Mouse (Mus musculus) heart, adult 9 months (tissue): ENCODE results near the gene Olfr1120.
"Not testable (repeated sequence)": the region's sequence is repeated elsewhere in the genome, so short reads cannot be mapped to it uniquely, and the experiment has no call there.

Experiments
- DNase-seq, 2 experiments: peaks; one replicate each; pipeline ENCODE4 v3.0.0; 2022; ENCODE audit warnings: low spot score in 2 of 2

Gene Olfr1120

DNA sequence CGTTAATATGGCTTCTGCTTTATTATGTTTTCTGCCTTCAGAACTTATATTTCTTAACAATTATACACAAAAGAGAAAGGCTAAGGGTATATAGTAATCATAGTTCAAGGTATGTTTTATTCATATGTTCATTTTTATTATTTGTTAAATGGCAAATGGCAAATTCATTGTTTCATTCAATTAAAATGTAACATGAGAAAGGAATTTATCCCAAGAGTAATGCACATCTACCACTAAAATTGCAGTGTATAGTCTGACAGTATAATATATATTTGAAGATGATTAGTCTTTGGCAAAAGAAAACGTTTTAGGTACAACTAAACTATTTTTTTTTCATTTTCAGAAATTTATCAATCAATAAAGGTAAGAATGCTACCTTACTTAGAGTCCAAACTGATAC is at the start of gene Olfr1120:
Gene Olfr1120 (plus strand): TSS at position 301 of the 400 bp plus-strand sequence.
- no peak for DNase-seq

DNA sequence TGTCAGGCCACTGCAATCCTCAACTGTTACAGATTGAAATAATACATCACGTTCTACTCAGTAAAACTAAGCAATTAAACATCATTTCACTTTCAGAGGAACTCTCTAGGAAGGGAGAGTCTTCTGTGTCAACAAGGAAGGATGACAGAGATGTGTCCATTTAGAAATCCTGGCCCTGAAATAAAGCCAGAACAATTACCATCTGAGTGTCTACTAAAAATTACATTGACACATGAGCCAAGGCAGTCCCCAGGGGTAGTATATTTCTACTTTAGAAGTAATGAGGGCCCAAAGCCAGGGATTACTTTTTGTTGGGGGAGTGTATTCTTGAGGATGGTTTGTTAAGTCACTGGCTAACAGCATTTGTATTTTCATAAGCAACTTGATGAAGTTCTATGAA is 47.3 kb upstream of the Olfr1120 start, which contains the start of gene Olfr1118:
Gene Olfr1118 (plus strand): TSS at position 301 of the 400 bp plus-strand sequence.
- no peak for DNase-seq

DNA sequence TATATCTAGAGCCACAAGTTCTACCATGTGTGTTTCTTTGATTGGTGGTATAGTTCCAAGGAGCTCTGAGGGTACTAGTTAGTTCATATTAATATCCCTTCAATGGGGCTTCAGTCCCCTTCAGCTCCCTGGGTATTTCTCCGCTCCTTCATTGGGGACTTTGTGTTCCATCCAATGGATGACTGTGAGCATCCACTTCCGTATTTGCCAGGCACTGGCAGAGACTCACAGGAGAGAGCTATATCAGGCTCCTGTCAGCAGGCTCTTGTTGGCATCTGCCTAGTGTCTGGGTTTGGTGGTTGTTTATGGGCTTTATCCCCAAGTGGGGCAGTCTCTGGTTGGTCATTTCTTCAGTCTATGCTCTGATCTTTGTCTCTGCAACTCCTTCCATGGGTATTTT is 5.5 kb downstream of the Olfr1120 start:
- not testable (repeated sequence) for DNase-seq

DNA sequence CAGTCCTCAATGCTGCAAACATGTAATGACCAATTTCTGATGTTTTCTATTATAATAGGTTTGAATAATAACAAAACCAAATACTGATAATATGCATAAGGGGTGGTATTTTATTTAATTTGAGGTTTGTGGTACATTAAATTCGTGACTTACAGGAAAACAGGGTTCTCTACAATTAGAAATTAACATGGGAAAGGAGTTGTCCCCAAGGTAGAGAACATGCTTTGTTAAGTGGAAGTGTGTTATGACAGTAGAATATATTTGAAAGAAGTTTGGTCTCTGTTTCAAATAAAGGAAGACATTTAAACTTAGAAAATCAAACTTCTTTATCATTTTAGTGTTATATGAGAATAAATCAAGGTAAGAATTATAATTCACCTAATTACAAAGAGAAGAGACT is 15.0 kb downstream of the Olfr1120 start, which contains the start of gene Olfr1121:
Gene Olfr1121 (plus strand): TSS at position 301 of the 400 bp plus-strand sequence.
- DNase-seq: no peak

DNA sequence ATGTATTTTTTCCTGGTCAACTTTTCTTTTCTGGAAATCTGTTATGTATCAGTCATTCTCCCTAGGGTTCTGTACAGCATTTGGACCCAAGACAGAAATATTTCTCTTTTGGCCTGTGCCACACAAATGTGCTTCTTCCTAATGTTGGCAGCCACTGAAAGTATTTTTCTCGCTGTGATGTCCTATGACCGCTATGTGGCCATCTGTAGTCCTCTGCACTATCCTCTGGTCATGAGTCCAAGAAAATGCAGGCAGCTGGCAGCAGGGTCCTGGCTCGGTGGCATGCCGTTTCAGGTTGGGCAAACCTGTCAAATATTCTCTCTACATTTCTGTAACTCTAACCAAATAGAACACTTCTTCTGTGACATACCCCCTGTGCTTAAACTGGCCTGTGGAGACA is 17.1 kb downstream of the Olfr1120 start:
- no peak for DNase-seq

DNA sequence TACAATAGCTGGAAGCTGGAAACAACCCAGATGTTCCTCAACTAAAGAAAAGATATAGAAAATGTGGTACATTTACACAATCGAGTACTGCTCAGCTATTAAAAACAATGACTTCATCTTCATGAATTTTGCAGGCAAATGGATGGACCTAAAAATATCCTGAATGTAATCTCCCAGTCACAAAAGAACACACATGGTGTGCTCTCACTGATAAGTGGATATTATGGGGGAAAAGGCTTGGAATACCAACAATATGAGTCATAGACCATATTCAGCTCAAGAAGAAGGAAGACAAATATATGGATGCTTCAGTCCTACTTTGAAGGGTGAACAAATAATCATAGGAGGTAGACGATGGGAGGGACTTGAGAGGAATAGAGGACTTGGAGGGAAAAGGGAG is 29.3 kb downstream of the Olfr1120 start:
- no peak for DNase-seq

DNA sequence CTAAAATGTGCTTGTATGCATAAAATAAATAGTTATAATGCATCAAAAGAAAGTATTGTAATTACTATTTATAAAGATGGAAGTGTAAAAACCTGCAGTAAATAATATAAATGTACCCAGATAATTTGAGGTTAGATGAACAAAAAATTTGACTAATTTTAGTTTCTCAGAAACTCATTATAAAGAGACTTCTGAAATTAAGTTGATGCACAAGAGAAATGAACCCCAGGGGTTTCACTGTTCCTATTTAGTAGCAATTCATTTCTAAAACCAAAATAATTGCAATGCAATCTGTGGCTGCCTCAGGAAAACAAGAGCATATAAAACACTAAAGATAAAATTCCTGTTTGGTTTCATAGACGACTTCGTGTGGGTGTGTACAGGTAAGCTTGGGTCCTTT is 30.9 kb downstream of the Olfr1120 start, which contains the start of gene Olfr1122:
Gene Olfr1122 (plus strand): TSS at position 301 of the 400 bp plus-strand sequence.
- no peak for DNase-seq

DNA sequence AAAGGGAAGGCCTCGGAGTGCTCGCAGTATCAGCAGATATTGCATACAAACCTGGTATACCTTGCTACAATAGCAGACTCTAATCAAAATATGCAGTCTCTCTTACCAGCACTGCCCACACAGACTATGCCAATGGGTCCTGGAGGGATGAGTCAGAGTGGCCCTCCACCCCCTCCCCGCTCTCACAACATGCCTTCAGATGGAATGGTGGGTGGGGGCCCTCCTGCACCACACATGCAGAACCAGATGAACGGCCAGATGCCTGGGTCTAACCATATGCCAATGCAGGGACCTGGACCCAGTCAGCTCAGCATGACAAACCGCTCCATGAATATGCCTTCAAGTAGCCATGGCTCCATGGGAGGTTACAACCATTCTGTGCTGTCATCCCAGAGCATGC is 39.0 kb downstream of the Olfr1120 start:
- not testable (repeated sequence) for DNase-seq

DNA sequence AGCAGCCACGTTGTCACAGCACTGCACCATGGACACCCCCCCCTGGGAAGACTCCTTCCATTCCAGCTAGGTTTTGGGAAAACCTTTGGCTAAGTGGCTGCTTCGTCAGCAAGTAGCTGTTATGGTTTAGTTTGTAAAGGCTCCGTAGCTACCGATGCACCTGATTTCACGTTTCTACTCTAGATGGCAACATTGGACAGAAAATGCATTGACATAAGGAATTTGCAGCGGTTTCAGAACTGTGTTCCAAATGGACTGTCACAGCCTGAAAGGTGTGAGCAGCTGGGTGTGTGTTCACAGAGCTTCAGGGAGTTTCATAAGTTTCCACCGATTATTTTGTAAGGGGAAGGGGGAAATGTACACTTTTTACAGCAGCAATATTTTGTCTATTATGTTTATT is 40.1 kb downstream of the Olfr1120 start:
- DNase-seq: not testable (repeated sequence)
